Mouse (Mus musculus): ENCODE results near the gene Tmem234.

DNA sequence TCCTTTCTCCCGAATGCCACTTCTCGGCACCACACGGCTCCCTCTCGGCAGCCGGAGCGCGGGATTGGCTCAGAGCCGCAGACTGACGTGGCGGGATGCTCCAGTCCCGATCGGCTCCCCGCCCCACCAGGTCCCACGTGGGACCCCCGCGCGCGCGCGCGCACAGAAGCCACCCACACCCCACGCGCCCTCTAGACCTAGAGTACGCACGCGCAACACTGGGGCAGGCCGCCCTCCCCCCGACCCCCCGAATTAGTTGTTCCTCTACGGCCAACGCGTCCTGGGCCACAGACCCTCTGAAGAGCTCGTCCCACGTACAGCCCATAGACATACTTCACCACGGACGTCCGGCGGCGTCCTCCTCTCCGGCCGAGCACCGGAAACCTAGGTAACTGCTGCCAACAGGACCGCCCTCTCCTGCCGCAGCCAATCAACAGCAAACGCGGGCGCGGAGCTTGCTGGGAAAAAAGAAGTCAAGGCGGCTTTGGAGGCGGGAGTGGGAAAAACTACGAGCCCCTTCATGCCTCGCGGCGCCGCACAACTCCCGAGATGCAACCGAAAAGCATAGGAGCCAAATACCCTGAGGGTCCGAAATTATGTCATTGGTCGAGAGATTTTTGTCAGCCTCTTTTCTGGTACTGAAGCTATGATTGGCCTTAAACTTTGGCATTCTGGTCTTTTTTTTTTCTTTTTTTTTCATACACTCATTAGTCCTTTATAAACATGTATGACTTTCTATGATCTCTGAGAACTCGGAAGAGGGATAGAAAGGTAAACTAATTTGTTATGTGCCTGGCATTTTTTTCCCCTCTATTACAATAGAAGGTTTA, 40.4 kb downstream of the Tmem234 start, which contains the start of gene Txlna:
- no peak for TF ChIP-seq CTCF (IDR thresholded peaks at IDR 0.05)
- TF ChIP-seq EP300 (IDR thresholded peaks at IDR 0.05; ENCODE audit: insufficient read depth, low read depth, low read length): 0 out of 2 replicates have a peak, but pooled peaks have one; percentile 22

Data from heart, adult 2 months (tissue).